Mouse (Mus musculus) urinary bladder, adult 2 months (tissue): ENCODE data around the gene Man1a2. TPM values are rescaled to one million over a fixed set of nuclear protein-coding genes. Genes with fewer than 3 reads are reported as not detected.

Source experiments
- DNase-seq: peaks from one replicate; pipeline ENCODE4 v3.0.0; 2022; ENCODE audit warnings: low spot score
- polyA plus RNA-seq: library from polyadenylated mRNA; depleted of rRNA; stranded (reverse); fragments of >200 nt; gene quantifications from 2 replicates; pipeline ENCODE4 v1.2.3, GENCODE M21; 2012

Gene Man1a2
- polyA plus RNA-seq, 1 experiment, result 16.6 TPM

DNA sequence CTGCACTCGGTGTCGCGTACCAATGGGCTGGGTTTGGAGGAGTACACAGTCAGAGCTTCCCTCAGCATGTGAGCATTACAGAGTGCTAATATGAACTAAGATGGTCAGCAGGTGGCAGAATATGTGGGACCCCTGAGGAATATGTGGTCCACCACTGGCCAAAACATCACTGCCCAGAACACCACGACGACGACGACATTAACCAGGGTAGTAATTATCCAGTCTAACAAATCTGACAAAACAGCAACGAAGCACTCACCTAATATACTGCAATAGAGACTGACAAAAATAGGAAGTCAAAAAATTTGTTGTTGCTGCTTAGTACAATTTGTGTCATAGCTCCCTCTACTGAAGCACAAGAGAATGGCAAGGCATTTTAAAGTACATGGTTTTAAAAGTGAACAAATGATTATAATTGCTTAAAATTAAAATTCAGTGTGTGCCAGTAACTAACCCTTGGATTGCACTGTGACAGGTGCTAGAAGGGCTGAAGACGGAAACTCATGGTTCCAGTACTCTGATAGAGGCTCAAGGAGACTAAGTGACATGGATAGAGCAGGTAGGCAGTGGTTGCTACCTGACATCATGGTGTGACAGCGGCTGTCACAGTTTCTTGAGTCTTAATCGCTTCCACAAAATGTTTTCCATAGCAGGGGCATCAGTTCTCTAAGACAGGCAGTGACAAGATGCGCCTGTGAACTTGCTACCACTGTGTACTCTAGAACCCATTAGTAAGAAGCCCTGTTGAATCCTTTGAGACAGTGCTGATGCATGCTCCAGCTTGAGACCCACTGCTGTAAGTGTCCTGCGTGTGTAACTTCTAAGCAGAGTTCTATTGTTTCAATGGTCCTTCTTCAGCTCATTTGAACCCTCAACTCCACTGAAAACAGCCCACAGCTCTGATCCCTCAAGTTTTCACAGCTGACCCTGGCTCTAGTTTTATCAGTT is 116.6 kb downstream of the Man1a2 start:
- DNase-seq, result no peak

DNA sequence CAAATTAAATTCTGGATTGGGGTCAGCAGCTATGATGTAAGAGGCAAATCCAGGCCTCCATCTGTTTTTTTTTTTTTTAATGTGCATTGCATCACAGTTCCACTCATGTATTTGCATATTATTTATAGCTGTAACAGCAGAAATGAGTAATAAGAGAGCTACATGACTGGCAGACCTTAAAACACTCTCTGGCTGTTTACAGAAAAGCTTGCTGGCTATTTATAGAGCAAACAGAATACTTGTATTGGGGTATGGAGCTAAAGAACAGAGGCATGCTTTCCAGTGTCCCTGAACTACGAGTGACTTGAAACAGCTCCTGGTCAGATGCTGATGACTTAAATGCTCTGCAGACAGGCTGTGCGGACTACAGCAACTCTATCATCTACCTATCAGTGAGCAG is 121.7 kb downstream of the Man1a2 start:
- no peak for DNase-seq

DNA sequence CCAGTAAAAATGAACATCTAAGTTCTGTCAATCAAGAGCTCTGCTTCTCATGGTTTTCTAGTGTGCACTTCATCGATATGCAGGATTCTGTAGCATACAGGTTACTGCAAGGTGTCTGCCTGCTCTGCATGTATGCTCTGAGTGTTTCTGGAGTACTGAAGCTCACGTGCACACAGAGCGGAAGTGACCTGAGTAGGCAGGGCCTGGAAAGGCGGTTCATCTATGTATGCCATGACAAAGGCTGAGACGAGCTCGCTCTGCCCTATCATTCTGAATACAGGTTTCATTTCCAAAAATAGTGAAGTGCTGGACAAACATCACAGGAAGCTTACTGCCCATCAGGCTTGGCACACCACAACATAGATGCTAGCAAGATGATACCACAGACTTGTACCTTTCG is 122.8 kb downstream of the Man1a2 start:
- DNase-seq, result no peak

DNA sequence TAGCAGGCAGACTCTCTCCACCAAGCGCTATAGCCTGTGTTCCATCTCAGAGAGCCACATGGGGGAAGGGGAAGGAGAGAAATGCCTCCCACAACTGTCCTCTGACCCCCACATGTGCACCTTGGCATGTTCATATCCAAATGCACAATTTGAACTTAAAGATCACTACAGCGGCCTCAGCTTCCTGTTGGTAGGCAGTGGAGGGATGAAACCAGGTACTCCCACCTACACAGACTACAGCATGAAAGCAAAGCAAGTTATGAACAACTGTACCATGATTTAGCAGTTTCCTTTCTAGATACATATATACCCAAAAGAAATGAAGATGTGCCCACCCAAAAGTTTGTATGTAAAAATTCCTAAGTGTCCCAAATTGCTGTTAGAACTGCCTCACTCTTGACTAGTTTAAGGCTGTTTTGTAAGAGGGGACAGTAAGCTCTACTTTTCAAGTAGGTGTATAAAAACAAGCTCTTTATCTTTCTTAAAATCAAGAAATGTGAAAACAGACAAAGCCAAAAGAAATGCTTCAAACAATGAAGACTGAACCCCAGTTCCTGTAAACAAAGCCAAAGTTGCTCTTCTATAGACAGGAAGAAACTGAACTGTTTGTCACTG is 123.6 kb downstream of the Man1a2 start:
- DNase-seq, result no peak

DNA sequence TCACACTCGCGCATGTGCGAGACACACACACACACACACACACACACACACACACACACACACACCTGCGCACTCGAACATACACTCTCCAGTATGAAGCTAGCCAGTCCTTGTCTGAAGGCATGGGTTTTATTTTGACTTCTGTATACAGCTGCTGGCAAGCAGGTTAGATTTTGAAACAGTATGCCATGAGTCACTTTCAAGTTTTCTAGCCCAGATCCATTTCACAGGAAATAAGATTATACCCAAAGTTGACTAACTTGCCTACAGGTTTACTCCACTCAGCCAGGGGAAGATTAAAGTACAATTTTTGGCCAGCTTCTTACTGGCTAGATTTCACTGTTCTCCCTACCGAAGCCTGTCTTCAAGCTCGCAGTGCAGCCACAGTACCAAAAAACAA is 125.9 kb downstream of the Man1a2 start:
- no peak for DNase-seq

DNA sequence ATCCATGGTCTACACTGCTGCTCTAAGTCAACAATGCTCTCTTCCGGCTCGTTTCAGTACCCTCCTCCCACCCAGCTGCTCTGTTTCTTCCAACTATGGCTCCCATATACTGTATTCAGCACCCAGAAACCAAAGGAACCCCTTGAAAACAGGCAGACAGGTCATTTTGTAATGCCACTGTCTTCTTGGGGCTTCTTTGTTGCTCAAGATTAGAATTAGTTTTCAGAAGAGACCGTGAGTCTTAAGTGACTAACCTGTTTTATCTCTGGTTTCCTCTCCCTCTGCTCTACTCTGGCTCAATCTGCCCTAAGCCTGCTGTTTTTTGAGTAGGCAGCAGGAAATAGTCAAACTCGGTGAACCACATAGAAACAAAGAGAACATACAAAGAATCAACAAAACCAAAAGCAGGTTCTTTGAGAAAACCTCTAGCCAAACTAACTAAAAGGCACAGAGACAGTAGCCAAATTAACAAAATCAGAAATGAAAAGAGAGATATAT is 127.0 kb downstream of the Man1a2 start:
- DNase-seq, result no peak

DNA sequence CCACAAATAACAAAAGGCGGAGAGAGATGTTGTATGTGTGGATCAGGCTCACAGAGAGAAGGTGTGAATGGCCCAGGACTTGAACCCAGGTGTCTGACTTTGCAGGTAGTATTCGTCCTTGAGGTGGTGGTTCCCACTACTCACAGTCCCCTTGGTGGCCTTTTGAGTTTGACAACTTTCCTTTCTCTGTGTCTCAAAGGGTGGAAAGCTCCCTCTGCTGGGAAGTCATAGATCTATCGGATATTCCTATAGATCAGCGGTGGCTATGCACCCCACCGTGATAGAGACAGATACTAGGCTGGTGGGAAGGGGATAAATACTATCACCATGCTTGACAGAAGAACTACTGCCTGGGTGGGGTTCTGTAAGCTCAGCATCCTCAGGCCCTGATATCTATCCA is 130.5 kb downstream of the Man1a2 start:
- DNase-seq, result no peak

DNA sequence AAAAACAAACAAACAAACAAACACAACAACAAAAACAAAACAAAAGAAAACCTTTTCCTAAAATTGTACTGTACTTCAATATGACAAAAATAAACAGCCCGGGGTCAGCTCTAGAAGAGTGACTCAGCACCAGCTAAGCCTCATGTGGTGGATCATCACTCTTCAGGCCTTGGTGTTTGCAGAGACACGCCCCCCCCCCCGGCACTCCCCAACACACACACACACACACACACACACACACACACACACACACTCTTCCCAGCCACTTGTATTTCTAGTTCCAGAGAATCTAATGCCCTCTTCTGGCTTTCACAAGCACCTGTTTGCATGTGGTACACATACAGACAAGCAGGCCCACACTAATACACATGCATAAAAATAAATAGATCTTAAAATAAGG is 133.1 kb downstream of the Man1a2 start:
- DNase-seq, result no peak

DNA sequence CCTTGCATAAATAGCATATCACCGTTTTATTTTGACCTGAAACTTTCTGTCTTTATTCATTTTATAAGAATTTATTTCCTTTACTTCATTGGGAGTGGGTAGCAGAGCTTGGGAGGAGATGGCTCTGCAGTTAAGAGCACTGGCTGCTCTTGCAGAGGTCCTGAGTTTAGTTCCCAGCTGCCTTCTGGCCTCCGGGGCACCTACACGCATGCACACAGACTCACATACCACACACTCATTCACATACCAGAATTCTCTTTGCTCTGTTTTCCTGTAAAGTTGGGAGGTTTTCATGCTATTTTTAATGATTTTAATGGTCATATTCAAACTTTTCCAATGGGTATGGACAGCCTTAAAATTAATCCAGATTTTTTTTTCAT is 137.4 kb downstream of the Man1a2 start:
- DNase-seq, result no peak

DNA sequence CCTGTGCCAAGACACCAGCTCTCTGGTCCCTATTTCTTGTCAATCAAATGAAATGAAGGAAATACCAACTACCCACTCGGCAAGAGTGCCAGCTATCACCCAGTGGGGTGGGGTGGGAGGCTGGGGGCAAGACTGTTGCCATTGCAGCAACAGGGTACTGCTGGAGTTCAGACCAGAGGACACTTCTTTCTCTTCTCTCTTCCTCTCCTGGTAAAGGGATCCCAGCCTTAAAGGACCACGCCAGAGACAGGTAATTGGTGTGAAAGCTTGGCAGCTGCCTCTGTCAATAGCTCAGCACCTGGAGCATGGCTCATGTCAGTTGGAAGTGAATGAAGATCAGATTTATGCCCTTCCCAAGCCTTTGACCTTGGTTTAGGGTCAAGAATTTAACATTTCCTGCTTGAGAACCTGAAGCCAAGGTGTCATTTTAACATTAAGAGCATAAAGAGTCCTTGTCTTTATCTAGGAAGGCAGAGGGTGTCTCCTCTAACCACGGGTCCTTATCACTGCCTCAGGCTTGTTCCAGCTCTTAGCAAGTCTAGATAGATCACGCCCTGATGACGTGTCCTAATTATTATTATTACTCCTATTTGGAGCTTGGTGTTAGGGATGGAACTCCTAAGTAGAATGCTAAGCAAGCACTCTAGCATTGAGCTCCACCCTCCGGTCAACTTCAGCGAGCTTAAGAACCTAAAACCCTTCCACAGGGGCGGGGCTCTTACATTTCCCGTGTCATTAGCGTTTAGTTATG is 138.0 kb downstream of the Man1a2 start:
- DNase-seq, result no peak

DNA sequence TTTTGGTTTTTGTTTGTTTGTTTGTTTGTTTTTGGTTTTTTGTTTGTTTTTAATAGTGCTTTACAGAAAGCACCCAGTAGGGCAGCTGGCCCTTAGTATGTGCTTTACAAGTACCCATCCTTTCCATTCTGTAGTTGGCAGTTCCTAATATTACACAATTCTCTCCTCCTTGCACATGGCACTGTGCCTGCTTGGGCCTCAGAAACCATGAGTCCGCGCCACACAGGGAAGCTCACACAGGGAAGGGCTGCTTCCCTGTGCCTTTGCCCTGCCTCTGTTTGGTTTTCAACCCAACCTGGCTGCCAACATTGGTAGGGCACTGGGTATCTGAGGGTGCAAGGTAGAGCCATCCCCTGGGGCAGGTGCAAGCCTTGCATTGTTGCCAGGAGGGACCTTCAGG is 148.6 kb downstream of the Man1a2 start:
- DNase-seq, result no peak

DNA sequence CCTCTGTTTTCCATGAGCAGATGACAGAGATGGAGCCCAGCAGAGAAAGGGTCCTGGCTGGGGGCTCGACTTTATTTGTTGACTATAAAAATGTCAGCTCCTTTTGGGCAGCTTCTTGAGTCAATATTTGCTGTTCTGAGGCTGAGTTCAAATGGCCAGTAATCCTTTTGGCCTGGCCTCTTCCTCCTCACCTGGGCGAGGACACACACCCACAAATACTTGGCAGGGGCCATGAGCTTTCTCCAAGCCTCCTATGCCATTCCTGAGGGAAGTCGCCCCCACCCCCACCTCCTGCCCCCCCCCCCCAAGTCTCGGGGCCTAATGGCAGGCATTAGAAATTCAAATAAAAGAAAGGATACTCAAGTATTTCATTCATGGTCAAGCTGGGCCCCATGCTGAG is 149.4 kb downstream of the Man1a2 start:
- DNase-seq, result no peak

DNA sequence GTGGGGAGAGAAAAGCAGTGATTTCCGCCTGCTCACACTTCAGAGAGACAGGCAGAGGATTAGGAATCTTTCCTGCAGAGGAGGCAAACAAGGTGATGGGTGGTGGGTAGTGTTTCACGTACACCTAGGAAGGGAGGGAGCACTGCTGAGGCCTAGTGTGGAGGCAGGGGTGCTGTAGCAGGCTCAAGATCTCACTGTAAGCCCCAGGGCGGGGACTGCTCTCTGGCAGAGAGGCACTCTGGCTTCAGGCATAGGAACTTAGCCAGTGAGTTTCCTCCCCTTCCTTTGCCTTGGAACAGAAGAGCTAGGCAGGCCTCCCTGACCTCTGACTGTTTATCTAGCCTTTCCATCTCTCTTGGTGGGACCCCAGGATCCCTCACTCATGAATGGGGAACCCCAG is 150.0 kb downstream of the Man1a2 start:
- DNase-seq, result no peak

DNA sequence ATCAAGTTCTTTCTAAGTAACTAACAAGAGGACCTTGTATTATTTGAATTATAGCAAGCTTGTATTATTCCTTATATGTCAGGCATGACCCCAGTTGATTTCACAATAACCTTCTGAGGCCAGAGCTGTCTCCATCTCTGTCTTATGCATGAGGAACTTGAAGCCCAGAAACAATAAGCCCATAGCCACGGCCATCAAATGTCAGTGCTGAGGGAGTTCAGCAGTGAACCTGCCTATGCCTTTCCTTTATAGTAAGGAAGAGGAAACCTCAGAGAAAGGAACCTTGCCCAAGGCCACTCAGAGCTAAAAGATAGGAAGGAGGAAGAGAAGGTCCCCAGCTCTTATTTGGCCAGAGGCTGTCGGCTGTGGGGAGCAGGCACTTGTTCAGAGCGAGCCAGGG is 150.9 kb downstream of the Man1a2 start:
- no peak for DNase-seq

DNA sequence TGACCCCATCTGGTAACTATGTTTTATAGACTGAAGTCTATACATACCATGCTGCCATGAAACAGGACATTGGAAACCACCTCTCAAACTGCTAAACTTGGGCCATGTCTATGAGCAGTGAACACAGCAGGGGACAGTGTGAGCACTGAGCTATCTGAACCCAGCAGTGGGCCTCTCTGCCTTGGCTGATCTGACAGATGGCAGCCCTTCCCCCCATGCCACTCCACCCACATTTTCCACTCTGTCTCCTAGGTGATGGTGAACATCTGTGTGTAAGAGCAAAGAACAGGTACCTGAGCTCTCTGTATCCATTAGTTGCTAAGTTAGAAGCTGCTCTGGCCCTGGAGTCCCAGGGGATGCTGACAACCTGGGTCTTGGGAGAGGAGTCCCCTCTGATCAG is 151.9 kb downstream of the Man1a2 start:
- no peak for DNase-seq

DNA sequence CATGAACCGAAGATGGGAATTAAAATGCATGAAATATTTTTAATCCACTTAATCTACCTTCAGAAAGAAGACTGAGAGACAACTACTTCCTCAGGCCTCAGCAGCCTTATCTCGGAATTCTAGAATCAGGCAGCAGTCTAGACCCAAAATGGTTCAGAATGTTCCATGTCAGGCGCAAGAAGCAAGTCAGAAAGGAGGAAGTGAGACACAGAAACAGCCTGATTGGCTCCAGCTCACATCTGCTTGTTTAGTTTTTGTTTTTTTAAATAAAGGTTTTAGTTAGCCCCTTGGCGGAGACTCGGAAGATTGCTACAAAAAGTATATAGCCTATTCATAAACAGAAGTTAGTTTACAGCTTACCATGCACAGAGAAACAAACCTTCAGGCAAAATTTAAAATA is 154.4 kb downstream of the Man1a2 start:
- DNase-seq, result no peak

DNA sequence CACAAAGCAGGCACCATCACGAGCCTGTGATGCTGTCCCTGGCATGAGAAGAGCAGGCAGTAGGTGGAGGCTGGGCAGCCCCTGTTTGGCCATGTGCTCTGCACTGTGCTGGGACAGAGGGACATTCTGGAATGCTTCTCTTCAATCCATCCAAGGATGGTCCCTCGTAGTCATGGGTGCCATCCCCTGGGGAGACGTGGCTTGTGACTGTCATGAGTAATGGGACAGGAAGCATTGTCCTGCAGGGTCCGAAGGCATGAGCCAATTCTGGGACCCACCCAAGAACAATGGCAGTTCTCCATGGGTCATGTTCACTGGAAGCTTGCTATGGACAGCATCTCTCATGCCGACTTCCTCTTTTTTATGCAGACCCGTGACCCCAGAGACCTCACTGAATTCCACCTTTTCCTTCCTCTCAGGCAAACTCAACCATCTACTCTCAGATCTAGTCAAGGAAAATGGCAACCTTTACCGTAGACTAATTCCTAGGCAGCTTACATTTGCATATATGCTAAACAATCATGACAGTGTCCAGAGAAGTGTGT is 155.0 kb downstream of the Man1a2 start:
- DNase-seq, result no peak

DNA sequence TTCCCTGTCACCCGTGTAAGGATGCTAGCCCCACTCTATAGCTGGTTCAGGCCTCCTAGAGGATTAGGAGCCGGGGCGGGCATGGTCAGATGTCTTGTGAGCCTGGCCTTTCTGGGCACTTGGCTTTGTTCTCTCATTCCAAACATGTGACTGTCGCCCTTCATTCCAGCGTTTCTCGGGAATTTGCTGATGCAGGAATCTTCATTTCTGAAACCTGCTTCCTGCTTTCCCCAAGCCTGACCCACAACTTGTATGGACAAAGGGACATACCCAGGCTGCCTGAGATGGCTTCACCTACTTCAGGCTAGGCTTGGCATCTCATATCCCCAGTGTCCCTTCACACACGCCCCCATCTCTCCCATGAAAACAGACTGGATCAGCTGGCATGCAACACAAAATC is 162.6 kb downstream of the Man1a2 start:
- DNase-seq, result no peak

DNA sequence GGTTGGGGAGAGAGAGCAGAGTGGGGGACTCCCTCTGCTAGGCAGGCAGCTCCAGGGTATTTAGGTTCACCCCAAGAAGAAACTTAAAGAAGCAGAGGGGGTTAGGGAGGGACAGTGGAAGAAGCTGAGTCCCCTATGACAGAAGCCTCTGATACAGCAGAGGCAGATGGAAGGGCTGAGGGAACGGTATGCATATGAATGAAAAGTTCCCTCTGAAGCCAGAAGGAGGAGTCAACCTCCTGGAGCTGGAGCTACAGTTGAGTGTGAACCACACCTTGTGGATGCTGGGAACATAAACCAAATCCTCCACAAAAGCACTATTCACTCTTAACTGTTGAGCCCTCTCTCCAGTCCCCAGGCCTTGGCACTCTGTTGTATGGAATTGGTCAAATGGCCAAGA is 163.7 kb downstream of the Man1a2 start:
- DNase-seq, result no peak

DNA sequence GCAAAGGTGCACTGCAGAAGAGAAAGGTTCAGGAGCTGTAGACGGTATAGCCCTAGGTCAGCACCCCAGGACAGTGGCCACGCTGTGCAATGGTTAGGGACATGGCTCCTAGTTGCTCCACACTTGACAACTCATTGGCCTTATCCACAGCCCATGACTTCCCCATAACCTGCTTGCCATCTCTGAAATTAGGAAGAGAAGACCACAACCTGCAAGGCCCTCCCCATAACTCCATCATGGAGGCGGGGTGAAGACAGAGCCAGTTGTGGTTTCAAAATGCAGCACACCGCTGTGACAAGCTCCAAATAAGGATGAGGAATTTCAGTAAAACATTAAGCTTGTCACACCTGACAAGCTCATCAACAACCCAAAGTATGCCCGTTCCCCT is 169.6 kb downstream of the Man1a2 start:
- no peak for DNase-seq

DNA sequence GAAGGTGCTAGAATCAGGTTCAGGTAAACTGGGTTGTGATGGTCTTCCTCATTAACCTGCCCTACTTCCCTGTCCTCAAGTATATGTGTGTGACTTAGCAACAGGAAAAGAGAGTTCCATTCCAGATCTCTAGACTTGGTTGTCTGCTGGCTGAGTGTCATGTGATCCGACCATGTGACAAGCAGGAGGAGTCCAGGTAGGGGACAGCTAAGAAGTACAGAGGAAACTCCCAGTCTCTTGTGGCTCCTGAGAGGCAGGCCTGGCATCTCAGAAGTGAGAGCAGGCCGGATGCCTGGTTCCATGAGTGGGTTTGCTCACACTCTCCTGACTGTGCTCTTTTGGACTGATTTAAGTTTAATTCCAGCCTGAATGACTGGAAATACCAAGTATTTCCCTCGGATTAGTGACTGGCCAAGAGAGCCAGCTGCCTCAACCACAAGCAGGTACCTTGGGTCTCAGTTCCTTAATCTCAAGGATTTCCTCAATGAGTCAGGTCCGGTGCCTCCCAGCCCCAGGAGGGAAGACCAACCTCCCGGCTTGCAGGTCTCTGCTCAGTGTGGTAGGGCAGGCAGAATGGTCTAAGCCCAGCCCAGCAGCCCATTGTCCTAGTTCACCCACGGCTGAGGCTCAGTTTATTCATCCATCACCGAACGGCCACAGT is 170.1 kb downstream of the Man1a2 start:
- DNase-seq, result no peak
